Mouse (Mus musculus) lung, adult 2 months (tissue): ENCODE results near the gene Arhgap10.

Experiments
- CTCF ChIP-seq: fragments of 200-500 bp; IDR thresholded peaks from 2 replicates; pipeline ENCODE4 v1.5.1; 2011; ENCODE audit warnings: mild to moderate bottlenecking, low read length, control low read depth; ENCODE audit not compliant: insufficient read depth
- POLR2A ChIP-seq: fragments of 200-500 bp; IDR thresholded peaks from 2 replicates; pipeline ENCODE4 v1.6.1; 2011; ENCODE audit warnings: low read depth, mild to moderate bottlenecking, control low read depth, low read length, borderline replicate concordance; ENCODE audit errors: extremely low read depth

DNA sequence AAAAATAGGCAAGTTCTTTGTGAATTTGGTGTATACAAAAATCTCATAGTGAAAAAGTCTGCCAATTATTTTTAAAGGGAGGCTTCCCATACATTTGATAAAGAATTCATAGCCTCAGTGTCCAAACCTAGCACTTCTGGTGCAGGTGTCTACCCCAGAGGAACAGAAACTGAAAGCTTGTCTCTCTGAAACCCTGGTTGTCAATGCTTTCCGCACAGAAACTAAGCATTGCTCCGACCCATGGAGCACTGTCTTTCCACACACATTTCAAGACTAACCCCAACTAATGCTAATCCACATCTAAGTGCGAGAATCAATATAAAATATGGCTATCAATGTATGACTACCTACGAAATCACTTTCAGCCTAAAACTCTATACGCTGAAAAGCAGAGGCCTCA, 116.6 kb downstream of the Arhgap10 start:
- no peak for TF ChIP-seq CTCF
- TF ChIP-seq POLR2A: no peak
